ENCODE assay signal across 21 mouse cellular contexts in the genomic region with DNA sequence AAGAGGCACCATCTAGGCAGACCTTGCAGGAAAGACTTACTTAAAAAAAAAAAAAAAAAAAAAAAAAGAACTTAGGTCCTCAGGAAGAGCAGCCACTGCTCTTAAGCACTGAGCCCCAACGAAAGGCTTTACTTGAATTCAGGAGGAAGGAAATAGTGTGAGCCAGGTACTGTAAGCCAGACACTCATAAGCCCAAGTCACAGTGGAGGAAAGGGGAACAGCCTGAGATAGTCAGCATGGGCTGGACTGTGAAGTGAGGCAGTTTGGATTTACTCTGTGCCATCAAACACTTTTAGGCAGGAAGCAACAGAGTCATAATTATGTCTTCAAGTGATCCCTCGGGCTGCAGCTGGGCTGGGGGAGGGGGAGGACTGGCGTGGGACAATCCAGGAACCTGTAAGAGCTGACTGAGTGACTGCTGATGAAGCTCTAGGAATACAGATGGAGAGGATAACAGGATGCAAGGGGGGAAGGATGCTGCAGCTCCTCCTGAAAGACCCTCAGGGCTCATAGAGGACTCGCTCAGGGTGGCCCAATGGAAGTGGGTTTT. TPM values are rescaled to one million over a fixed set of nuclear protein-coding genes. Genes with fewer than 3 reads are reported as not detected.
A peak's percentile ranks its signal among the peaks of the same experiment; 100 is the strongest.
DNase-seq lines count a peak whose midpoint lies in the region; ATAC-seq and TF ChIP-seq lines count a peak whose summit lies in the region.
"Had no signal": no experiment of that assay in that cellular context is flagged by ENCODE, and none has a peak within 500 bp of the region (broad histone marks: within the 10 kb centered on the region; RNA-seq: fewer than 3 reads in every experiment).

No protein-coding gene starts in this region.

- H3K4me1 ChIP-seq in kidney, adult 2 months (ENCODE audit: control insufficient read depth, insufficient read depth, low read length), result no peaks in the 10 kb centered on the region
- 0 out of 2 replicates have a peak, but pooled peaks cover 4% of the 10 kb centered on the region for H3K4me1 ChIP-seq in kidney, embryonic 15.5 days
- peaks cover 6 to 19% of the 10 kb centered on the region in 2 experiments; a peak in 3 of 4 replicates for H3K4me1 ChIP-seq in MEL (ENCODE audit: control insufficient read depth in 1 of 2, insufficient read depth in 2 of 2, low read length in 2 of 2)
- H3K4me1 ChIP-seq: forebrain, embryonic 13.5 days; limb, embryonic 15.5 days; midbrain, embryonic 10.5 days; stomach, embryonic 15.5 days had no signal

- peak in 1 of 2 experiments; percentile 25; a peak in 1 of 4 replicates for TF ChIP-seq EP300 in MEL (IDR thresholded peaks at IDR 0.05; ENCODE audit: low read depth in 1 of 2, low read length in 2 of 2)

- H3K9ac ChIP-seq in kidney, embryonic 15.5 days, result no peak overlapping the region
- H3K9ac ChIP-seq in MEL (ENCODE audit: control insufficient read depth, low read depth, low read length, poor library complexity, severe bottlenecking), result no peak overlapping the region
- H3K9ac ChIP-seq: forebrain, embryonic 13.5 days; limb, embryonic 15.5 days; stomach, embryonic 15.5 days had no signal

- no peaks in the 10 kb centered on the region for H3K79me2 ChIP-seq in MEL (ENCODE audit: control insufficient read depth, insufficient read depth, low read length, poor library complexity)

- 41% methylated on average over 4 of the region's 4 CpGs for WGBS in kidney, adult 2 months
- 22% methylated on average over 4 of the region's 4 CpGs for WGBS in kidney, embryonic 15.5 days

- no peak overlapping the region for H3K4me3 ChIP-seq in kidney, adult 2 months (ENCODE audit: insufficient read depth, low read depth, low read length)
- no peak overlapping the region for H3K4me3 ChIP-seq in kidney, embryonic 15.5 days (replicated peaks)
- no peak overlapping the region for H3K4me3 ChIP-seq in MEL (ENCODE audit: control insufficient read depth in 1 of 2, insufficient read depth in 1 of 2, low read depth in 2 of 2, low read length in 2 of 2)
- H3K4me3 ChIP-seq: forebrain, embryonic 13.5 days; limb, embryonic 15.5 days; midbrain, embryonic 10.5 days; stomach, embryonic 15.5 days had no signal

- TF ChIP-seq POLR2A in kidney, adult 2 months (IDR thresholded peaks at IDR 0.05; ENCODE audit: low read depth, low read length), result no peak
- TF ChIP-seq POLR2A in MEL (IDR thresholded peaks at IDR 0.05; ENCODE audit: control insufficient read depth in 1 of 2, insufficient read depth in 1 of 2, low read depth in 1 of 2, low read length in 2 of 2, poor library complexity in 1 of 2), result no peak

- peak; percentile 23 for DNase-seq in adrenal gland, postnatal 14 days
- DNase-seq in adrenal gland, postnatal 4 days (ENCODE audit: low spot score in 2 of 2), result no peak
- DNase-seq in kidney, adult 2 months, result peak; percentile 28
- DNase-seq in MEL (ENCODE audit: low read depth, low spot score), result peak; percentile 58
- DNase-seq in heart, postnatal 14 days, result peak; percentile 31 to 34
- no peak for DNase-seq in ovary, postnatal 36 days (ENCODE audit: low spot score)
- DNase-seq in natural killer cell, adult 2 months (ENCODE audit: low spot score in 2 of 2), result no peak
- DNase-seq: adrenal gland, adult 2 months; cerebellum, postnatal 25 days; thymus, postnatal 14 days had no signal

- no peak for ATAC-seq in kidney, embryonic 15.5 days (replicated peaks; ENCODE audit: low FRiP score)
- ATAC-seq: forebrain, embryonic 13.5 days; inflammation-experienced regulatory T-cells, adult 6 months had no signal

- intact Hi-C loops in heart, postnatal 14 days (cut with DNase I), result no loop called here

- TF ChIP-seq CTCF in kidney, adult 2 months (conservative IDR thresholded peaks at IDR 0.05; ENCODE audit: insufficient read depth, insufficient read length, low read depth, low read length), result no peak
- no peak for TF ChIP-seq CTCF in MEL (IDR thresholded peaks at IDR 0.05 in 2 of 3, conservative IDR thresholded peaks at IDR 0.05 in 1 of 3; ENCODE audit: control insufficient read depth in 1 of 3, insufficient read depth in 1 of 3, low read depth in 2 of 3, low read length in 3 of 3, poor library complexity in 1 of 3, severe bottlenecking in 1 of 3)

- H3K27ac ChIP-seq in kidney, adult 2 months (ENCODE audit: insufficient read depth, low read depth, low read length), result no peak overlapping the region
- H3K27ac ChIP-seq in kidney, embryonic 15.5 days, result no peak overlapping the region
- H3K27ac ChIP-seq in MEL (ENCODE audit: control insufficient read depth, low read depth, low read length), result no peak overlapping the region
- H3K27ac ChIP-seq: forebrain, embryonic 13.5 days; limb, embryonic 15.5 days; midbrain, embryonic 10.5 days; stomach, embryonic 15.5 days had no signal

- no peaks in the 10 kb centered on the region for H3K9me3 ChIP-seq in kidney, embryonic 15.5 days (replicated peaks)
- H3K9me3 ChIP-seq in MEL (replicated peaks; ENCODE audit: insufficient read depth, low read length), result no peaks in the 10 kb centered on the region
- H3K9me3 ChIP-seq: forebrain, embryonic 13.5 days; limb, embryonic 15.5 days; midbrain, embryonic 10.5 days; stomach, embryonic 15.5 days had no signal

- H3K27me3 ChIP-seq in kidney, adult 2 months (replicated peaks; ENCODE audit: control insufficient read depth, insufficient read depth, low read length), result no peaks in the 10 kb centered on the region
- H3K27me3 ChIP-seq in kidney, embryonic 15.5 days, result no peaks in the 10 kb centered on the region
- no peaks in the 10 kb centered on the region for H3K27me3 ChIP-seq in MEL (ENCODE audit: control insufficient read depth in 1 of 2, insufficient read depth in 2 of 2, low read length in 2 of 2)
- H3K27me3 ChIP-seq: forebrain, embryonic 13.5 days; limb, embryonic 15.5 days; stomach, embryonic 15.5 days had no signal

- H3K4me2 ChIP-seq in kidney, embryonic 15.5 days, result no peak overlapping the region
- H3K4me2 ChIP-seq: forebrain, embryonic 13.5 days; limb, embryonic 15.5 days; stomach, embryonic 15.5 days had no signal

- no peaks in the 10 kb centered on the region for H3K36me3 ChIP-seq in kidney, adult 2 months (ENCODE audit: control insufficient read depth, insufficient read depth, low read length)
- no peaks in the 10 kb centered on the region for H3K36me3 ChIP-seq in kidney, embryonic 15.5 days
- peaks cover 0 to 16% of the 10 kb centered on the region in 2 experiments; a peak in 2 of 4 replicates for H3K36me3 ChIP-seq in MEL (ENCODE audit: control insufficient read depth in 1 of 2, insufficient read depth in 2 of 2, low read length in 2 of 2)
- H3K36me3 ChIP-seq: limb, embryonic 15.5 days; midbrain, embryonic 10.5 days; stomach, embryonic 15.5 days had no signal

- no peak for TF ChIP-seq RAD21 in MEL (IDR thresholded peaks at IDR 0.05; ENCODE audit: low read depth, low read length)

TF ChIP-seq in MEL, 35 proteins besides CTCF, POLR2A, EP300 and RAD21 (continues in another document):
- TF ChIP-seq BHLHE40 (IDR thresholded peaks at IDR 0.05; ENCODE audit: borderline replicate concordance, low read depth, low read length) (no peak), ZNF384 (IDR thresholded peaks at IDR 0.05; ENCODE audit: low read depth, low read length) (peak; percentile 78), ZC3H11A (IDR thresholded peaks at IDR 0.05; ENCODE audit: low read depth, low read length) (no peak), NELFE (IDR thresholded peaks at IDR 0.05; ENCODE audit: low read depth, low read length) (no peak), SMC3 (IDR thresholded peaks at IDR 0.05; ENCODE audit: low read depth, low read length) (no peak)

RNA-seq across cellular contexts. Expression of gene Gm49337, which starts 19.2 kb away (rescaled TPM):
- not detected in 2 replicates for total RNA-seq in adrenal gland, postnatal 14 days (2021)
- not detected for total RNA-seq in adrenal gland, postnatal 4 days (2021)
- not detected in 2 replicates for polyA plus RNA-seq in kidney, adult 2 months (2012; rRNA removed)
- not detected in 2 replicates for polyA plus RNA-seq in kidney, embryonic 15.5 days (2015; fragmentation: Nextera tagmentation; extraction: Ambion mirVana)
- not detected in 2 replicates for total RNA-seq in MEL (2012; rRNA removed)
- polyA plus RNA-seq in MEL (2012; ENCODE audit: insufficient read depth in 1 of 2, insufficient read length in 2 of 2, low read depth in 1 of 2, low replicate concordance in 2 of 2, missing spikeins in 1 of 2), result not detected
- total RNA-seq in heart, postnatal 14 days (2021), result 1 to 10 TPM; 1.1 to 3.7 TPM
- total RNA-seq: left cerebral cortex, postnatal 10 days had no signal
- polyA plus RNA-seq: adrenal gland, adult 2 months; embryonic facial prominence, embryonic 14.5 days; forebrain, embryonic 13.5 days; heart, postnatal 0 days; inflammation-experienced regulatory T-cells, adult 6 months; limb, embryonic 15.5 days; midbrain, embryonic 10.5 days; stomach, embryonic 15.5 days had no signal

RNA-seq across cellular contexts. Expression of gene 1700042G07Rik, which starts 19.2 kb away (rescaled TPM):
- not detected in 2 replicates for total RNA-seq in adrenal gland, postnatal 14 days (2021)
- not detected for total RNA-seq in adrenal gland, postnatal 4 days (2021)
- polyA plus RNA-seq in kidney, adult 2 months (2012; rRNA removed), result not detected in 2 replicates
- not detected in 2 replicates for polyA plus RNA-seq in kidney, embryonic 15.5 days (2015; fragmentation: Nextera tagmentation; extraction: Ambion mirVana)
- total RNA-seq in MEL (2012; rRNA removed), result not detected in 2 replicates
- polyA plus RNA-seq in MEL (2012; ENCODE audit: insufficient read depth in 1 of 2, insufficient read length in 2 of 2, low read depth in 1 of 2, low replicate concordance in 2 of 2, missing spikeins in 1 of 2), result not detected
- not detected for total RNA-seq in heart, postnatal 14 days (2021)
- total RNA-seq: adrenal gland, adult 2 months; gastrocnemius, adult 8-10 months; layer of hippocampus, adult 8-10 months; left cerebral cortex, postnatal 10 days had no signal
- polyA plus RNA-seq: adrenal gland, adult 2 months; embryonic facial prominence, embryonic 14.5 days; forebrain, embryonic 13.5 days; heart, postnatal 0 days; inflammation-experienced regulatory T-cells, adult 6 months; limb, embryonic 15.5 days; midbrain, embryonic 10.5 days; stomach, embryonic 15.5 days had no signal

RNA-seq across cellular contexts. Expression of gene Tspan1, which starts 25.0 kb away (rescaled TPM):
- total RNA-seq in adrenal gland, postnatal 14 days (2021), result not detected in 2 replicates
- total RNA-seq in adrenal gland, postnatal 4 days (2021), result 1 to 10 TPM in 1 of 2 experiments, under 1 TPM in 1; 0.17 to 1.6 TPM
- 44.0 TPM in 2 replicates for polyA plus RNA-seq in kidney, adult 2 months (2012; rRNA removed)
- polyA plus RNA-seq in kidney, embryonic 15.5 days (2015; fragmentation: Nextera tagmentation; extraction: Ambion mirVana), result 2.1 and 6.4 TPM in 2 replicates
- 0.08 TPM in 1 of 2 replicates, not detected in the other for total RNA-seq in MEL (2012; rRNA removed)
- under 1 TPM in 1 of 2 experiments, not detected in 1; 0.03 TPM for polyA plus RNA-seq in MEL (2012; ENCODE audit: insufficient read depth in 1 of 2, insufficient read length in 2 of 2, low read depth in 1 of 2, low replicate concordance in 2 of 2, missing spikeins in 1 of 2)
- total RNA-seq in heart, postnatal 14 days (2021), result under 1 TPM in 1 of 2 experiments, not detected in 1; 0.36 TPM
- total RNA-seq: adrenal gland, adult 2 months; gastrocnemius, adult 8-10 months; layer of hippocampus, adult 8-10 months had no signal
- polyA plus RNA-seq: adrenal gland, adult 2 months; heart, postnatal 0 days; inflammation-experienced regulatory T-cells, adult 6 months; midbrain, embryonic 10.5 days had no signal

RNA-seq across cellular contexts. Expression of gene Pik3r3, which starts 29.1 kb away (rescaled TPM):
- total RNA-seq in adrenal gland, postnatal 14 days (2021), result 15.1 and 18.9 TPM in 2 replicates
- 10 to 100 TPM; 16.7 to 19.7 TPM for total RNA-seq in adrenal gland, postnatal 4 days (2021)
- 14.6 and 20.8 TPM in 2 replicates for polyA plus RNA-seq in kidney, adult 2 months (2012; rRNA removed)
- 21.3 and 21.6 TPM in 2 replicates for polyA plus RNA-seq in kidney, embryonic 15.5 days (2015; fragmentation: Nextera tagmentation; extraction: Ambion mirVana)
- 1.1 and 2.5 TPM in 2 replicates for total RNA-seq in MEL (2012; rRNA removed)
- 1 to 10 TPM in 1 of 2 experiments, not detected in 1; 2.1 TPM for polyA plus RNA-seq in MEL (2012; ENCODE audit: insufficient read depth in 1 of 2, insufficient read length in 2 of 2, low read depth in 1 of 2, low replicate concordance in 2 of 2, missing spikeins in 1 of 2)
- 10 to 100 TPM; 18.3 to 18.9 TPM for total RNA-seq in heart, postnatal 14 days (2021)

RNA-seq across cellular contexts. Expression of gene Lurap1, which starts 41.2 kb away (rescaled TPM):
- 12.4 and 18.1 TPM in 2 replicates for total RNA-seq in adrenal gland, postnatal 14 days (2021)
- total RNA-seq in adrenal gland, postnatal 4 days (2021), result 1 to 10 TPM; 6.8 to 7.5 TPM
- polyA plus RNA-seq in kidney, adult 2 months (2012; rRNA removed), result 6.3 and 6.5 TPM in 2 replicates
- polyA plus RNA-seq in kidney, embryonic 15.5 days (2015; fragmentation: Nextera tagmentation; extraction: Ambion mirVana), result 2.7 and 3.2 TPM in 2 replicates
- 0.85 and 1.2 TPM in 2 replicates for total RNA-seq in MEL (2012; rRNA removed)
- 1 to 10 TPM in 1 of 2 experiments, not detected in 1; 1.2 TPM for polyA plus RNA-seq in MEL (2012; ENCODE audit: insufficient read depth in 1 of 2, insufficient read length in 2 of 2, low read depth in 1 of 2, low replicate concordance in 2 of 2, missing spikeins in 1 of 2)
- 1 to 10 TPM; 3.7 to 5.5 TPM for total RNA-seq in heart, postnatal 14 days (2021)

Comparison
In these comparisons a context has a peak if more than half of its experiments do, and no peak if none do; other contexts are left out.
1. DNase-seq: peak in adrenal gland, postnatal 14 days (single experiment), kidney, adult 2 months (single experiment), MEL (single experiment) and heart, postnatal 14 days (2 of 2); none in adrenal gland, postnatal 4 days (0 of 2), ovary, postnatal 36 days (single experiment) and natural killer cell, adult 2 months (0 of 2).